Mouse (Mus musculus): ENCODE measurements around the gene AI854703. TPM values are rescaled to one million over a fixed set of nuclear protein-coding genes. Genes with fewer than 3 reads are reported as not detected.

AI854703 gene
- polyA plus RNA-seq, 1 experiment, result 1.7 TPM

- WGBS, result 1% methylated on average over 32 of the region's 32 CpGs
- no peaks in the 10 kb centered on the region for H3K36me3 ChIP-seq (ENCODE audit: control insufficient read depth, insufficient read depth, low read length)
- H3K27me3 ChIP-seq (ENCODE audit: control insufficient read depth, insufficient read depth, low read length), result no peaks in the 10 kb centered on the region
- H3K4me1 ChIP-seq (replicated peaks; ENCODE audit: control insufficient read depth, insufficient read depth, low read length), result peaks cover 22% of the 10 kb centered on the region
- H3K27ac ChIP-seq (ENCODE audit: control insufficient read depth, insufficient read depth, low read length), result no peak overlapping the region
- TF ChIP-seq CTCF (IDR thresholded peaks at IDR 0.05; ENCODE audit: borderline replicate concordance, control insufficient read depth, extremely low read depth, insufficient read depth, low read length, poor library complexity), result no peak
- no peak for TF ChIP-seq POLR2A (IDR thresholded peaks at IDR 0.05; ENCODE audit: control insufficient read depth, extremely low read depth, insufficient read depth, low read length, poor library complexity)
- peak; percentile 42 for DNase-seq
- H3K4me3 ChIP-seq (ENCODE audit: control insufficient read depth, insufficient read depth, low read length), result peak overlapping the region; percentile 44
Measured at GRCm38 (mm10) chr6:48626984-48627383, 420 bp downstream of the AI854703 start.

GRCm38 (mm10) chr6:48627511-48627924 is 954 bp downstream of the AI854703 start:
- DNase-seq, result no peak
- Histone ChIP-seq H3K4me3 (ENCODE audit: control insufficient read depth, insufficient read depth, low read length) (no peak overlapping the region), H3K36me3 (ENCODE audit: control insufficient read depth, insufficient read depth, low read length) (no peaks in the 10 kb centered on the region), H3K27ac (ENCODE audit: control insufficient read depth, insufficient read depth, low read length) (no peak overlapping the region), H3K27me3 (ENCODE audit: control insufficient read depth, insufficient read depth, low read length) (no peaks in the 10 kb centered on the region), H3K4me1 (replicated peaks; ENCODE audit: control insufficient read depth, insufficient read depth, low read length) (peaks cover 22% of the 10 kb centered on the region)
- no peak for TF ChIP-seq POLR2A (IDR thresholded peaks at IDR 0.05; ENCODE audit: control insufficient read depth, extremely low read depth, insufficient read depth, low read length, poor library complexity)
- TF ChIP-seq CTCF (IDR thresholded peaks at IDR 0.05; ENCODE audit: borderline replicate concordance, control insufficient read depth, extremely low read depth, insufficient read depth, low read length, poor library complexity), result no peak
- 19% methylated on average over 7 of the region's 7 CpGs for WGBS

- WGBS, result 72% methylated on average over 3 of the region's 3 CpGs
- Histone ChIP-seq H3K4me3 (ENCODE audit: control insufficient read depth, insufficient read depth, low read length) (no peak overlapping the region), H3K4me1 (replicated peaks; ENCODE audit: control insufficient read depth, insufficient read depth, low read length) (peaks cover 22% of the 10 kb centered on the region), H3K27me3 (ENCODE audit: control insufficient read depth, insufficient read depth, low read length) (no peaks in the 10 kb centered on the region), H3K27ac (ENCODE audit: control insufficient read depth, insufficient read depth, low read length) (no peak overlapping the region), H3K36me3 (ENCODE audit: control insufficient read depth, insufficient read depth, low read length) (no peaks in the 10 kb centered on the region)
- TF ChIP-seq POLR2A (IDR thresholded peaks at IDR 0.05; ENCODE audit: control insufficient read depth, extremely low read depth, insufficient read depth, low read length, poor library complexity), result no peak
- TF ChIP-seq CTCF (IDR thresholded peaks at IDR 0.05; ENCODE audit: borderline replicate concordance, control insufficient read depth, extremely low read depth, insufficient read depth, low read length, poor library complexity), result no peak
- DNase-seq, result no peak
Measured at GRCm38 (mm10) chr6:48628377-48628776, 1.8 kb downstream of the AI854703 start.

- TF ChIP-seq CTCF (IDR thresholded peaks at IDR 0.05; ENCODE audit: borderline replicate concordance, control insufficient read depth, extremely low read depth, insufficient read depth, low read length, poor library complexity), result 0 out of 2 replicates have a peak, but pooled peaks have one; percentile 26
- no peak for TF ChIP-seq POLR2A (IDR thresholded peaks at IDR 0.05; ENCODE audit: control insufficient read depth, extremely low read depth, insufficient read depth, low read length, poor library complexity)
- H3K27me3 ChIP-seq (ENCODE audit: control insufficient read depth, insufficient read depth, low read length), result no peaks in the 10 kb centered on the region
- H3K36me3 ChIP-seq (ENCODE audit: control insufficient read depth, insufficient read depth, low read length), result no peaks in the 10 kb centered on the region
- peak overlapping the region; percentile 42 for H3K4me3 ChIP-seq (ENCODE audit: control insufficient read depth, insufficient read depth, low read length)
- WGBS, result 14% methylated on average over 54 of the region's 54 CpGs
- H3K27ac ChIP-seq (ENCODE audit: control insufficient read depth, insufficient read depth, low read length), result no peak overlapping the region
- peak; percentile 32 for DNase-seq
- peaks cover 22% of the 10 kb centered on the region for H3K4me1 ChIP-seq (replicated peaks; ENCODE audit: control insufficient read depth, insufficient read depth, low read length)
Measured at GRCm38 (mm10) chr6:48628808-48629660, 2.5 kb downstream of the AI854703 start.

GRCm38 (mm10) chr6:48629661-48630034 is 3.1 kb downstream of the AI854703 start:
- Histone ChIP-seq H3K27ac (ENCODE audit: control insufficient read depth, insufficient read depth, low read length) (no peak overlapping the region), H3K4me3 (ENCODE audit: control insufficient read depth, insufficient read depth, low read length) (peak overlapping the region; percentile 42), H3K4me1 (replicated peaks; ENCODE audit: control insufficient read depth, insufficient read depth, low read length) (peaks cover 22% of the 10 kb centered on the region), H3K36me3 (ENCODE audit: control insufficient read depth, insufficient read depth, low read length) (no peaks in the 10 kb centered on the region), H3K27me3 (ENCODE audit: control insufficient read depth, insufficient read depth, low read length) (no peaks in the 10 kb centered on the region)
- DNase-seq, result no peak
- no peak for TF ChIP-seq CTCF (IDR thresholded peaks at IDR 0.05; ENCODE audit: borderline replicate concordance, control insufficient read depth, extremely low read depth, insufficient read depth, low read length, poor library complexity)
- TF ChIP-seq POLR2A (IDR thresholded peaks at IDR 0.05; ENCODE audit: control insufficient read depth, extremely low read depth, insufficient read depth, low read length, poor library complexity), result no peak
- WGBS, result 19% methylated on average over 13 of the region's 13 CpGs

- 95% methylated on average over 8 of the region's 8 CpGs for WGBS
- TF ChIP-seq CTCF (IDR thresholded peaks at IDR 0.05; ENCODE audit: borderline replicate concordance, control insufficient read depth, extremely low read depth, insufficient read depth, low read length, poor library complexity) (no peak), POLR2A (IDR thresholded peaks at IDR 0.05; ENCODE audit: control insufficient read depth, extremely low read depth, insufficient read depth, low read length, poor library complexity) (no peak)
- Histone ChIP-seq H3K27me3 (ENCODE audit: control insufficient read depth, insufficient read depth, low read length) (no peaks in the 10 kb centered on the region), H3K27ac (ENCODE audit: control insufficient read depth, insufficient read depth, low read length) (no peak overlapping the region), H3K36me3 (ENCODE audit: control insufficient read depth, insufficient read depth, low read length) (no peaks in the 10 kb centered on the region), H3K4me3 (ENCODE audit: control insufficient read depth, insufficient read depth, low read length) (no peak overlapping the region), H3K4me1 (replicated peaks; ENCODE audit: control insufficient read depth, insufficient read depth, low read length) (peaks cover 22% of the 10 kb centered on the region)
- no peak for DNase-seq
Measured at GRCm38 (mm10) chr6:48630831-48631230, 4.3 kb downstream of the AI854703 start.

Measured in thymus, adult 2 months (tissue).